Mouse (Mus musculus): ENCODE measurements around the gene Spata21. TPM values are rescaled to one million over a fixed set of nuclear protein-coding genes. Genes with fewer than 3 reads are reported as not detected.
A peak's percentile ranks its signal among the peaks of the same experiment; 100 is the strongest.

The Spata21 gene
- polyA plus RNA-seq, 1 experiment from 2014 or later = 0.26 TPM

GRCm38 (mm10) chr4:141060426-141061301, 27.5 kb upstream of the Spata21 start, which contains the start of gene Crocc:
Gene Crocc, minus strand, starts transcription at chr4:141060550.
- Histone ChIP-seq H3K4me2 (peak within 1 kb of the TSS; percentile 70), H3K36me3 (replicated peaks) (peaks cover 22% of the 10 kb centered on the region), H3K4me3 (replicated peaks) (peak within 1 kb of the TSS; percentile 57), H3K9me3 (no peaks in the 10 kb centered on the region), H3K27ac (peak within 1 kb of the TSS; percentile 88), H3K4me1 (peaks cover 23% of the 10 kb centered on the region), H3K27me3 (no peaks in the 10 kb centered on the region), H3K9ac (peak within 1 kb of the TSS; percentile 77)
- WGBS = under 1% methylated on average over 75 of the region's 77 CpGs
- peak; percentile 95 for ATAC-seq (ENCODE audit: low FRiP score)

GRCm38 (mm10) chr4:141064104-141064659, 24.0 kb upstream of the Spata21 start:
- Histone ChIP-seq H3K9me3 (no peaks in the 10 kb centered on the region), H3K4me2 (no peak overlapping the region), H3K27ac (no peak overlapping the region), H3K9ac (no peak overlapping the region), H3K4me3 (replicated peaks) (no peak overlapping the region), H3K27me3 (no peaks in the 10 kb centered on the region), H3K4me1 (peaks cover 16% of the 10 kb centered on the region), H3K36me3 (replicated peaks) (peaks cover 36% of the 10 kb centered on the region)
- no peak for ATAC-seq (ENCODE audit: low FRiP score)
- WGBS = 79% methylated on average over 4 of the region's 4 CpGs

- WGBS = 4% methylated on average over 8 of the region's 8 CpGs
- Histone ChIP-seq H3K27ac (no peak overlapping the region), H3K27me3 (no peaks in the 10 kb centered on the region), H3K4me3 (replicated peaks) (no peak overlapping the region), H3K4me1 (peaks cover 8% of the 10 kb centered on the region), H3K4me2 (no peak overlapping the region), H3K36me3 (replicated peaks) (peaks cover 45% of the 10 kb centered on the region), H3K9ac (no peak overlapping the region), H3K9me3 (no peaks in the 10 kb centered on the region)
- ATAC-seq (ENCODE audit: low FRiP score) = peak; percentile 18; the same call in 1 of the 2 replicates
Observed at GRCm38 (mm10) chr4:141065123-141065522, 23.0 kb upstream of the Spata21 start.

- H3K4me3 ChIP-seq (replicated peaks) = no peak overlapping the region
- no peak overlapping the region for H3K4me2 ChIP-seq
- H3K36me3 ChIP-seq (replicated peaks) = peaks cover 61% of the 10 kb centered on the region
- no peaks in the 10 kb centered on the region for H3K9me3 ChIP-seq
- H3K4me1 ChIP-seq = no peaks in the 10 kb centered on the region
- H3K9ac ChIP-seq = 0 out of 2 replicates have a peak overlapping the region, but pooled peaks have one; percentile 33
- H3K27ac ChIP-seq = no peak overlapping the region
- WGBS = 87% methylated on average over 12 of the region's 12 CpGs
- no peaks in the 10 kb centered on the region for H3K27me3 ChIP-seq
- ATAC-seq (ENCODE audit: low FRiP score) = no peak
Observed at GRCm38 (mm10) chr4:141066709-141067515, 21.2 kb upstream of the Spata21 start.

GRCm38 (mm10) chr4:141067516-141068046, 20.6 kb upstream of the Spata21 start:
- no peaks in the 10 kb centered on the region for H3K27me3 ChIP-seq
- H3K36me3 ChIP-seq (replicated peaks) = peaks cover 68% of the 10 kb centered on the region
- H3K4me1 ChIP-seq = no peaks in the 10 kb centered on the region
- 91% methylated on average over 9 of the region's 9 CpGs for WGBS
- no peak overlapping the region for H3K27ac ChIP-seq
- 0 out of 2 replicates have a peak overlapping the region, but pooled peaks have one; percentile 33 for H3K9ac ChIP-seq
- no peak overlapping the region for H3K4me2 ChIP-seq
- ATAC-seq (ENCODE audit: low FRiP score) = no peak
- no peak overlapping the region for H3K4me3 ChIP-seq (replicated peaks)
- no peaks in the 10 kb centered on the region for H3K9me3 ChIP-seq

- Histone ChIP-seq H3K36me3 (replicated peaks) (peaks cover 79% of the 10 kb centered on the region), H3K4me1 (no peaks in the 10 kb centered on the region), H3K27me3 (no peaks in the 10 kb centered on the region), H3K27ac (no peak overlapping the region), H3K4me2 (no peak overlapping the region), H3K4me3 (replicated peaks) (no peak overlapping the region), H3K9ac (no peak overlapping the region), H3K9me3 (no peaks in the 10 kb centered on the region)
- ATAC-seq (ENCODE audit: low FRiP score) = no peak
- WGBS = 92% methylated on average over 8 of the region's 8 CpGs
Observed at GRCm38 (mm10) chr4:141068655-141069054, 19.5 kb upstream of the Spata21 start.

GRCm38 (mm10) chr4:141069731-141070130, 18.4 kb upstream of the Spata21 start:
- Histone ChIP-seq H3K27me3 (no peaks in the 10 kb centered on the region), H3K4me3 (replicated peaks) (no peak overlapping the region), H3K27ac (no peak overlapping the region), H3K4me1 (no peaks in the 10 kb centered on the region), H3K9me3 (no peaks in the 10 kb centered on the region), H3K9ac (no peak overlapping the region), H3K4me2 (no peak overlapping the region), H3K36me3 (replicated peaks) (peaks cover 87% of the 10 kb centered on the region)
- ATAC-seq (ENCODE audit: low FRiP score) = no peak
- WGBS = 67% methylated on average over 4 of the region's 4 CpGs

GRCm38 (mm10) chr4:141072502-141072901, 15.6 kb upstream of the Spata21 start:
- ATAC-seq (ENCODE audit: low FRiP score) = no peak
- H3K4me2 ChIP-seq = no peak overlapping the region
- no peaks in the 10 kb centered on the region for H3K27me3 ChIP-seq
- peaks cover 73% of the 10 kb centered on the region for H3K36me3 ChIP-seq (replicated peaks)
- H3K9me3 ChIP-seq = no peaks in the 10 kb centered on the region
- peaks cover 14% of the 10 kb centered on the region for H3K4me1 ChIP-seq
- H3K9ac ChIP-seq = no peak overlapping the region
- no peak overlapping the region for H3K4me3 ChIP-seq (replicated peaks)
- WGBS = 94% methylated on average over 11 of the region's 11 CpGs
- H3K27ac ChIP-seq = no peak overlapping the region

GRCm38 (mm10) chr4:141073661-141074060, 14.5 kb upstream of the Spata21 start:
- WGBS = 95% methylated on average over 9 of the region's 9 CpGs
- no peak overlapping the region for H3K4me2 ChIP-seq

GRCm38 (mm10) chr4:141074109-141074508, 14.0 kb upstream of the Spata21 start:
- H3K4me3 ChIP-seq (replicated peaks) = no peak overlapping the region
- 91% methylated on average over 4 of the region's 4 CpGs for WGBS
- H3K4me2 ChIP-seq = no peak overlapping the region
- H3K9ac ChIP-seq = no peak overlapping the region
- peaks cover 16% of the 10 kb centered on the region for H3K4me1 ChIP-seq
- no peaks in the 10 kb centered on the region for H3K9me3 ChIP-seq
- peaks cover 57% of the 10 kb centered on the region for H3K36me3 ChIP-seq (replicated peaks)
- no peak for ATAC-seq (ENCODE audit: low FRiP score)
- H3K27me3 ChIP-seq = no peaks in the 10 kb centered on the region
- H3K27ac ChIP-seq = no peak overlapping the region

More at GRCm38 (mm10) chr4:141073661-141074060, 14.5 kb upstream of the Spata21 start:
- no peaks in the 10 kb centered on the region for H3K9me3 ChIP-seq
- peaks cover 61% of the 10 kb centered on the region for H3K36me3 ChIP-seq (replicated peaks)
- peaks cover 16% of the 10 kb centered on the region for H3K4me1 ChIP-seq
- no peaks in the 10 kb centered on the region for H3K27me3 ChIP-seq
- H3K27ac ChIP-seq = no peak overlapping the region
- no peak overlapping the region for H3K4me3 ChIP-seq (replicated peaks)
- no peak for ATAC-seq (ENCODE audit: low FRiP score)
- H3K9ac ChIP-seq = no peak overlapping the region

- peak overlapping the region; percentile 99 for H3K4me2 ChIP-seq
- H3K27me3 ChIP-seq = no peaks in the 10 kb centered on the region
- no peak overlapping the region for H3K27ac ChIP-seq
- 85% methylated on average over 17 of the region's 17 CpGs for WGBS
- H3K4me3 ChIP-seq (replicated peaks) = peak overlapping the region; percentile 96
- no peaks in the 10 kb centered on the region for H3K9me3 ChIP-seq
- H3K36me3 ChIP-seq (replicated peaks) = peaks cover 31% of the 10 kb centered on the region
- H3K4me1 ChIP-seq = peaks cover 16% of the 10 kb centered on the region
- no peak for ATAC-seq (ENCODE audit: low FRiP score)
- peak overlapping the region; percentile 93 for H3K9ac ChIP-seq
Observed at GRCm38 (mm10) chr4:141076761-141077506, 11.2 kb upstream of the Spata21 start.
